In genomic region chr1:64193150-64193838, GRCm38 (mm10) we compare ENCODE assay signal across 9 mouse cellular contexts.
DNase-seq lines count a peak whose midpoint lies in the region; ATAC-seq and TF ChIP-seq lines count a peak whose summit lies in the region.
"Had no signal": no experiment of that assay in that cellular context is flagged by ENCODE, and none has a peak within 500 bp of the region (broad histone marks: within the 10 kb centered on the region; RNA-seq: fewer than 3 reads in every experiment).

No protein-coding gene starts in this region.

- peaks cover 8% of the 10 kb centered on the region for H3K4me1 ChIP-seq in liver, postnatal 0 days (ENCODE audit: insufficient read depth)
- peaks cover 6% of the 10 kb centered on the region for H3K4me1 ChIP-seq in liver, embryonic 12.5 days
- H3K4me1 ChIP-seq in bone marrow macrophage, adult 2 months (ENCODE audit: control insufficient read depth, insufficient read depth, low read length) = peaks cover 73% of the 10 kb centered on the region
- peaks cover 46% of the 10 kb centered on the region for H3K4me1 ChIP-seq in forebrain, embryonic 14.5 days (ENCODE audit: control insufficient read depth, insufficient read depth, low read length)
- peaks cover 23% of the 10 kb centered on the region for H3K4me1 ChIP-seq in hindbrain, embryonic 16.5 days (ENCODE audit: control insufficient read depth, insufficient read depth, low read depth, low read length)

- no peak for TF ChIP-seq EP300 in liver, postnatal 0 days (IDR thresholded peaks at IDR 0.05; ENCODE audit: low read depth)

- no peak for TF ChIP-seq CTCF in liver, postnatal 0 days (IDR thresholded peaks at IDR 0.05; ENCODE audit: low read depth)
- no peak for TF ChIP-seq CTCF in bone marrow macrophage, adult 2 months (IDR thresholded peaks at IDR 0.05; ENCODE audit: low read depth, low read length)

- no peaks in the 10 kb centered on the region for H3K9me3 ChIP-seq in liver, postnatal 0 days (ENCODE audit: low read length)
- no peaks in the 10 kb centered on the region for H3K9me3 ChIP-seq in liver, embryonic 12.5 days (replicated peaks)
- H3K9me3 ChIP-seq in forebrain, embryonic 14.5 days (replicated peaks; ENCODE audit: control insufficient read depth, low read length) = no peaks in the 10 kb centered on the region
- no peaks in the 10 kb centered on the region for H3K9me3 ChIP-seq in hindbrain, embryonic 16.5 days (ENCODE audit: control insufficient read depth, low read length)

- 42% methylated on average over 13 of the region's 13 CpGs for WGBS in liver, postnatal 0 days (ENCODE audit: insufficient replicate concordance)
- WGBS in liver, embryonic 12.5 days (ENCODE audit: insufficient replicate concordance) = 49% methylated on average over 13 of the region's 13 CpGs
- 30% methylated on average over 13 of the region's 13 CpGs for WGBS in forebrain, embryonic 14.5 days
- WGBS in hindbrain, embryonic 16.5 days = 27% methylated on average over 13 of the region's 13 CpGs

- H3K27me3 ChIP-seq in liver, postnatal 0 days (ENCODE audit: insufficient read depth, low read length) = no peaks in the 10 kb centered on the region
- no peaks in the 10 kb centered on the region for H3K27me3 ChIP-seq in liver, embryonic 12.5 days (replicated peaks)
- H3K27me3 ChIP-seq in forebrain, embryonic 14.5 days (replicated peaks; ENCODE audit: control insufficient read depth, insufficient read depth, low read length) = no peaks in the 10 kb centered on the region
- no peaks in the 10 kb centered on the region for H3K27me3 ChIP-seq in hindbrain, embryonic 16.5 days (replicated peaks; ENCODE audit: control insufficient read depth, insufficient read depth, low read length)

- H3K4me2 ChIP-seq in liver, postnatal 0 days (ENCODE audit: low read depth, low read length) = no peak overlapping the region
- no peak overlapping the region for H3K4me2 ChIP-seq in liver, embryonic 12.5 days
- no peak overlapping the region for H3K4me2 ChIP-seq in forebrain, embryonic 14.5 days (ENCODE audit: low read length)
- no peak overlapping the region for H3K4me2 ChIP-seq in hindbrain, embryonic 16.5 days (ENCODE audit: low read length)

- no peak for TF ChIP-seq POLR2A in bone marrow macrophage, adult 2 months (IDR thresholded peaks at IDR 0.05; ENCODE audit: borderline replicate concordance, low read depth, low read length)

- DNase-seq in liver, postnatal 0 days = no peak
- DNase-seq in forebrain, embryonic 14.5 days (ENCODE audit: low spot score) = peak; percentile 61
- peak; percentile 75 to 77 for DNase-seq in kidney, postnatal 25 days
- DNase-seq in thymus, adult 18-20 months = no peak
- DNase-seq in testis, postnatal 10 days (ENCODE audit: low spot score) = no peak

- H3K4me3 ChIP-seq in liver, postnatal 0 days (ENCODE audit: low read depth, low read length) = no peak overlapping the region
- H3K4me3 ChIP-seq in liver, embryonic 12.5 days = no peak overlapping the region
- no peak overlapping the region for H3K4me3 ChIP-seq in bone marrow macrophage, adult 2 months (ENCODE audit: insufficient read depth, low read length)
- H3K4me3 ChIP-seq in forebrain, embryonic 14.5 days (ENCODE audit: low read depth, low read length) = no peak overlapping the region
- no peak overlapping the region for H3K4me3 ChIP-seq in hindbrain, embryonic 16.5 days (ENCODE audit: low read length)
- H3K4me3 ChIP-seq: myocyte had no signal

- H3K27ac ChIP-seq in liver, postnatal 0 days (ENCODE audit: low read depth) = peak overlapping the region; percentile 35; the same call in 1 of the 2 replicates
- no peak overlapping the region for H3K27ac ChIP-seq in liver, embryonic 12.5 days
- peak overlapping the region; percentile 79 for H3K27ac ChIP-seq in bone marrow macrophage, adult 2 months (ENCODE audit: insufficient read depth, low read depth, low read length)
- H3K27ac ChIP-seq in forebrain, embryonic 14.5 days (ENCODE audit: low read depth, low read length) = no peak overlapping the region
- no peak overlapping the region for H3K27ac ChIP-seq in hindbrain, embryonic 16.5 days (ENCODE audit: low read depth, low read length)

- no peak for ATAC-seq in liver, postnatal 0 days
- no peak for ATAC-seq in liver, embryonic 12.5 days
- ATAC-seq in forebrain, embryonic 14.5 days = no peak
- ATAC-seq in hindbrain, embryonic 16.5 days = no peak

- H3K36me3 ChIP-seq in liver, postnatal 0 days (replicated peaks; ENCODE audit: insufficient read depth, low read length) = no peaks in the 10 kb centered on the region
- no peaks in the 10 kb centered on the region for H3K36me3 ChIP-seq in liver, embryonic 12.5 days
- no peaks in the 10 kb centered on the region for H3K36me3 ChIP-seq in forebrain, embryonic 14.5 days (ENCODE audit: control insufficient read depth, insufficient read depth, low read length)
- no peaks in the 10 kb centered on the region for H3K36me3 ChIP-seq in hindbrain, embryonic 16.5 days (ENCODE audit: control insufficient read depth, insufficient read depth, low read length)

- no peak overlapping the region for H3K9ac ChIP-seq in liver, postnatal 0 days (replicated peaks)
- no peak overlapping the region for H3K9ac ChIP-seq in liver, embryonic 12.5 days
- no peak overlapping the region for H3K9ac ChIP-seq in forebrain, embryonic 14.5 days (ENCODE audit: low read length)
- H3K9ac ChIP-seq in hindbrain, embryonic 16.5 days (ENCODE audit: low read depth, low read length) = no peak overlapping the region

Comparison
In these comparisons a context has a peak if more than half of its experiments do, and no peak if none do; other contexts are left out.
1. H3K27ac ChIP-seq: peak in liver, postnatal 0 days (single experiment) and bone marrow macrophage, adult 2 months (single experiment); none in liver, embryonic 12.5 days (single experiment), forebrain, embryonic 14.5 days (single experiment) and hindbrain, embryonic 16.5 days (single experiment).
2. DNase-seq: peak in forebrain, embryonic 14.5 days (single experiment) and kidney, postnatal 25 days (2 of 2); none in liver, postnatal 0 days (single experiment), thymus, adult 18-20 months (0 of 2) and testis, postnatal 10 days (single experiment).